Mouse (Mus musculus) spleen, adult 12 weeks (tissue): ENCODE data around the gene Akap1.

Source experiments
- DNase-seq: peaks from one replicate; pipeline ENCODE4 v3.0.0; 2022; ENCODE audit warnings: low spot score

Akap1 gene

DNA sequence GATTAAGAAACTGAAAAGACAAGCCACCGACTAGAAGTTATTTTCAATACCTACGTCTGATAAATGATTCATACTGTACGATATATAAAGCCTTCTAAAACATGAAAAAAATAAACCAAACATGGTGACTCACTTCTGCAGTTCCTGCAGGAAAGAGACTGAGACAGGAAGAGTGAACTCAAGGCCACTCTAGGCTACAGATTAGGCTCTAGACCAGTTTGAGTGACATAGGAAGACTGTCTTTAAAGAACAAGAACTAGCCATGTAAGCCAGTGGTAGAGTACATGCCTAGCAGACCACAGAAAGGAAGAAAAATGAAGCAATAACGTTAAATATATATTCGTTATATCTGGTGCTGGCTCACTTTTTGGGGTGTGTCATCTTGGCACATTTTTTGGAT, 81.9 kb downstream of the Akap1 start:
- no peak for DNase-seq
